ENCODE assay signal across 8 mouse cellular contexts in the genomic region with DNA sequence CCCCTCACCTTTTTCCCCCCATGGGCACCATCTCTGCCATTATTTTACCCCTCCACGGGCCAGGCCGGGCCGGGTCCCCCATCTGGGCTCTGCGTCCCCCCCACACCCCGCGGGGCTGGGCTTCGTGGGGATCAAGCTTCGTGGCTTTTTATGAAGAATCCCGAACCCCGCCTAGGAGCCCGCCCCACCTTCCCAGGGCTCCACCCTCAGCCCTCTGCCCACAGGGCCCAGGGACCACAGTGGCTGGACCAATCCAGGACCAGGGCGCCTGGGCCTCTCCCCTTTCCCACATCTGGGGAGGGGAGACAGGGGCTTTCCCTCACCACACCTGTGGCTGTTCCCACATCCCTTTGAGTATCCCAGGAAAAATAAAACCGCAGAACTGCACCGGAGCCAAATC. TPM values are rescaled to one million over a fixed set of nuclear protein-coding genes. Genes with fewer than 3 reads are reported as not detected.
DNase-seq lines count a peak whose midpoint lies in the region; ATAC-seq and TF ChIP-seq lines count a peak whose summit lies in the region.

No protein-coding gene starts in this region.

- 0 out of 2 replicates have a peak overlapping the region, but pooled peaks have one; percentile 29 for H3K9ac ChIP-seq in lung, postnatal 0 days (replicated peaks; ENCODE audit: low read depth)
- H3K9ac ChIP-seq in limb, embryonic 11.5 days (ENCODE audit: low read length) = peak overlapping the region; percentile 63
- peak overlapping the region; percentile 36; the same call in 1 of the 2 replicates for H3K9ac ChIP-seq in stomach, embryonic 14.5 days (replicated peaks; ENCODE audit: low read depth, low read length)

- H3K27ac ChIP-seq in lung, postnatal 0 days (ENCODE audit: low read length) = no peak overlapping the region
- H3K27ac ChIP-seq in limb, embryonic 11.5 days (replicated peaks; ENCODE audit: low read depth, low read length) = no peak overlapping the region
- H3K27ac ChIP-seq in stomach, embryonic 14.5 days (ENCODE audit: low read length) = no peak overlapping the region

- no peaks in the 10 kb centered on the region for H3K9me3 ChIP-seq in lung, postnatal 0 days (ENCODE audit: low read length)
- no peaks in the 10 kb centered on the region for H3K9me3 ChIP-seq in limb, embryonic 11.5 days (ENCODE audit: control insufficient read depth, low read length)
- H3K9me3 ChIP-seq in stomach, embryonic 14.5 days (ENCODE audit: control insufficient read depth, low read depth, low read length) = no peaks in the 10 kb centered on the region

- H3K36me3 ChIP-seq in lung, postnatal 0 days (ENCODE audit: insufficient read depth, low read length) = no peaks in the 10 kb centered on the region
- H3K36me3 ChIP-seq in limb, embryonic 11.5 days (ENCODE audit: control insufficient read depth, insufficient read depth, low read length) = no peaks in the 10 kb centered on the region
- no peaks in the 10 kb centered on the region for H3K36me3 ChIP-seq in stomach, embryonic 14.5 days (ENCODE audit: control insufficient read depth, insufficient read depth, low read length)

- peak overlapping the region; percentile 98 for H3K4me2 ChIP-seq in lung, postnatal 0 days (replicated peaks; ENCODE audit: low read depth, low read length)
- peak overlapping the region; percentile 89 for H3K4me2 ChIP-seq in limb, embryonic 11.5 days (ENCODE audit: low read depth, severe bottlenecking)
- H3K4me2 ChIP-seq in stomach, embryonic 14.5 days (replicated peaks; ENCODE audit: low read depth, low read length) = peak overlapping the region; percentile 99

- peak overlapping the region; percentile 49 for H3K4me3 ChIP-seq in lung, postnatal 0 days (ENCODE audit: low read depth, low read length)
- peak overlapping the region; percentile 43 for H3K4me3 ChIP-seq in limb, embryonic 11.5 days (ENCODE audit: low read depth, low read length)
- H3K4me3 ChIP-seq in stomach, embryonic 14.5 days (ENCODE audit: low read depth, low read length) = peak overlapping the region; percentile 52

- peaks cover 5% of the 10 kb centered on the region; the same call in 1 of the 2 replicates for H3K4me1 ChIP-seq in lung, postnatal 0 days (ENCODE audit: insufficient read depth, low read depth, low read length)
- H3K4me1 ChIP-seq in limb, embryonic 11.5 days (ENCODE audit: control insufficient read depth, insufficient read depth, low read length) = peaks cover 5% of the 10 kb centered on the region; the same call in 1 of the 2 replicates
- H3K4me1 ChIP-seq in stomach, embryonic 14.5 days (ENCODE audit: control insufficient read depth, insufficient read depth, low read length) = peaks cover 6% of the 10 kb centered on the region; the same call in 1 of the 2 replicates

- WGBS in lung, postnatal 0 days = under 1% methylated on average over 14 of the region's 14 CpGs
- WGBS in limb, embryonic 11.5 days = 4% methylated on average over 14 of the region's 14 CpGs
- 2% methylated on average over 14 of the region's 14 CpGs for WGBS in stomach, embryonic 14.5 days

- H3K27me3 ChIP-seq in lung, postnatal 0 days (replicated peaks; ENCODE audit: insufficient read depth, low read length) = 0 out of 2 replicates have a peak, but pooled peaks cover 4% of the 10 kb centered on the region
- H3K27me3 ChIP-seq in limb, embryonic 11.5 days (ENCODE audit: control insufficient read depth, insufficient read depth, low read length) = 0 out of 2 replicates have a peak, but pooled peaks cover 3% of the 10 kb centered on the region
- 0 out of 2 replicates have a peak, but pooled peaks cover 4% of the 10 kb centered on the region for H3K27me3 ChIP-seq in stomach, embryonic 14.5 days (ENCODE audit: control insufficient read depth, insufficient read depth, low read length)

- peak; percentile 56 for DNase-seq in cerebellum, adult 11-12 months
- DNase-seq in cerebellum, postnatal 36 days = no peak
- DNase-seq in lung, postnatal 0 days (ENCODE audit: low spot score) = no peak
- no peak for DNase-seq in lung, postnatal 25 days (ENCODE audit: low spot score)
- DNase-seq in limb, embryonic 11.5 days (ENCODE audit: low spot score) = peak; percentile 58
- no peak for DNase-seq in layer of hippocampus, postnatal 36 days
- no peak for DNase-seq in spleen, postnatal 14 days (ENCODE audit: low spot score in 2 of 2)

- no peak for TF ChIP-seq CTCF in lung, postnatal 0 days (IDR thresholded peaks at IDR 0.05)

- TF ChIP-seq EP300 in lung, postnatal 0 days (IDR thresholded peaks at IDR 0.05) = no peak

- peak; percentile 13; the same call in 1 of the 2 replicates for ATAC-seq in lung, postnatal 0 days
- no peak for ATAC-seq in limb, embryonic 11.5 days (ENCODE audit: insufficient number of reproducible peaks, low FRiP score, low TSS enrichment, low read depth)
- ATAC-seq in stomach, embryonic 14.5 days (ENCODE audit: insufficient number of reproducible peaks, insufficient read depth, low FRiP score, low read depth) = no peak

RNA-seq across cellular contexts. Expression of gene Smim12, which starts 7.0 kb away (rescaled TPM):
- polyA plus RNA-seq in lung, postnatal 0 days (2015; fragmentation: Nextera tagmentation; extraction: Ambion mirVana) = 60.4 and 66.1 TPM in 2 replicates
- 61.5 and 65.9 TPM in 2 replicates for polyA plus RNA-seq in limb, embryonic 11.5 days (2014; fragmentation: Nextera tagmentation; extraction: Ambion mirVana)
- 55.4 and 55.6 TPM in 2 replicates for polyA plus RNA-seq in stomach, embryonic 14.5 days (2014; fragmentation: Nextera tagmentation; extraction: Ambion mirVana)
- total RNA-seq in layer of hippocampus, postnatal 36 days (2021) = 10 to 100 TPM; 51.2 to 59.5 TPM

Comparison
In these comparisons a context has a peak if more than half of its experiments do, and no peak if none do; other contexts are left out.
1. DNase-seq: peak in cerebellum, adult 11-12 months (single experiment) and limb, embryonic 11.5 days (single experiment); none in cerebellum, postnatal 36 days (0 of 2), lung, postnatal 0 days (single experiment), lung, postnatal 25 days (single experiment), layer of hippocampus, postnatal 36 days (0 of 2) and spleen, postnatal 14 days (0 of 2).
2. Peak in every context shown above with its lines, with median percentiles within 50 percentile points of each other: H3K4me2 ChIP-seq, H3K4me3 ChIP-seq and H3K9ac ChIP-seq.